Mouse (Mus musculus) embryonic facial prominence, embryonic 11.5 days (tissue): ENCODE data around the gene Gpx7. TPM values are rescaled to one million over a fixed set of nuclear protein-coding genes. Genes with fewer than 3 reads are reported as not detected.
"Not testable (repeated sequence)": the region's sequence is repeated elsewhere in the genome, so short reads cannot be mapped to it uniquely, and the experiment has no call there.

ENCODE experiments used
- ATAC-seq: fragments of 200-750 bp; cut with Nextera tagmentation; replicated peaks from 2 replicates; pipeline ENCODE4 v1.8.0; 2017; ENCODE audit warnings: low read depth; ENCODE audit not compliant: insufficient number of reproducible peaks, low FRiP score, low TSS enrichment
- DNase-seq: peaks from one replicate; pipeline ENCODE4 v3.0.0-alpha.2; 2015; ENCODE audit warnings: low spot score
- H3K27ac ChIP-seq: fragments of 300-500 bp; sonication (generic); replicated peaks from 2 replicates; pipeline ENCODE4 v1.5.1; 2014; ENCODE audit warnings: mild to moderate bottlenecking, low read depth, low read length, control low read depth
- H3K27me3 ChIP-seq: fragments of 300-500 bp; sonication (generic); 2 replicates; pipeline ENCODE4 v1.6.1; 2014; ENCODE audit warnings: mild to moderate bottlenecking, low read length, moderate library complexity, mixed read lengths; ENCODE audit not compliant: control insufficient read depth, insufficient read depth
- H3K36me3 ChIP-seq: fragments of 300-500 bp; sonication (generic); replicated peaks from 2 replicates; pipeline ENCODE4 v1.6.1; 2014; ENCODE audit warnings: low read depth, mild to moderate bottlenecking, low read length, moderate library complexity, mixed read lengths; ENCODE audit not compliant: control insufficient read depth, insufficient read depth
- H3K4me1 ChIP-seq: fragments of 300-500 bp; sonication (generic); 2 replicates; pipeline ENCODE4 v1.6.1; 2014; ENCODE audit warnings: low read length, mixed read lengths; ENCODE audit not compliant: control insufficient read depth, insufficient read depth
- H3K4me2 ChIP-seq: fragments of 300-500 bp; sonication (generic); 2 replicates; pipeline ENCODE4 v1.6.1; 2014; ENCODE audit warnings: low read depth, mild to moderate bottlenecking, control low read depth, low read length, moderate library complexity
- H3K4me3 ChIP-seq: fragments of 300-500 bp; sonication (generic); 2 replicates; pipeline ENCODE4 v1.5.1; 2014; ENCODE audit warnings: low read depth, low read length, control low read depth
- H3K9ac ChIP-seq: fragments of 300-500 bp; sonication (generic); replicated peaks from 2 replicates; pipeline ENCODE4 v1.6.1; 2014; ENCODE audit warnings: mild to moderate bottlenecking, control low read depth, low read length
- H3K9me3 ChIP-seq: fragments of 300-500 bp; sonication (generic); replicated peaks from 2 replicates; pipeline ENCODE4 v1.6.1; 2016; ENCODE audit warnings: mild to moderate bottlenecking, low read length, inconsistent platforms, mixed read lengths; ENCODE audit not compliant: control insufficient read depth
- WGBS: fragments of 180-500 bp; shearing (Covaris S2); extraction: QIAGEN DNeasy Blood & Tissue Kit; methylation state at CpG from one replicate; pipeline ENCODE4 v1.1.7; 2014; 5-methylcytosine and 5-hydroxymethylcytosine counted together
- polyA plus RNA-seq: library from polyadenylated mRNA; unstranded; fragments of >200 nt; fragmentation: Nextera tagmentation; extraction: Ambion mirVana; gene quantifications from 2 replicates; pipeline ENCODE4 v1.2.1, GENCODE M21; 2014

Gene Gpx7
- polyA plus RNA-seq, 1 experiment from 2014 or later: 44.9 TPM

GRCm38 (mm10) chr4:108357458-108357857 lies 49.3 kb downstream of the Gpx7 start:
- Histone ChIP-seq H3K36me3 (no peaks in the 10 kb centered on the region), H3K27ac (no peak overlapping the region), H3K9ac (no peak overlapping the region), H3K4me2 (no peak overlapping the region), H3K4me3 (no peak overlapping the region), H3K27me3 (no peaks in the 10 kb centered on the region), H3K9me3 (no peaks in the 10 kb centered on the region), H3K4me1 (peaks cover 4% of the 10 kb centered on the region)
- DNase-seq: no peak
- WGBS: 89% methylated on average over 8 of the region's 8 CpGs
- ATAC-seq: no peak

DNA sequence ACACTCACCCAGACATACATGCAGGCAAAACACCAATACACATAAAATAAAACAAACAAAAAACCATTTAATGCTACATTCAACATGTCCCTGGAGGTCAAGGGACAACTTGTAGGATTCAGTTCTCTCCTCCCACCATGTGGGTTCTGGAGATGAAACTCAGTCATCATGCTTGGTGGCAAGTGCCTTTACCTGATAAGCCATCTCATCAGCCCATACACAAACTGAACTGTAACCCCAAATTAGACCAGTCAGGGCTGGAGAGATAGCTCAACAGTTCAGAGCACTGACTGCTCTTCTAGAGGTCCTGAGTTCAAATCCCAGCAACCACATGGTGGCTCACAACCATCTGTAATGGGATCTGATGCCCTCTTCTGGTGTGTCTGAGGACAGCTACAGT lies 53.2 kb downstream of the Gpx7 start:
- H3K36me3 ChIP-seq, H3K4me1 ChIP-seq, H3K9me3 ChIP-seq, ATAC-seq, H3K4me3 ChIP-seq, H3K27me3 ChIP-seq, DNase-seq, H3K27ac ChIP-seq, H3K4me2 ChIP-seq, H3K9ac ChIP-seq: not testable (repeated sequence)

DNA sequence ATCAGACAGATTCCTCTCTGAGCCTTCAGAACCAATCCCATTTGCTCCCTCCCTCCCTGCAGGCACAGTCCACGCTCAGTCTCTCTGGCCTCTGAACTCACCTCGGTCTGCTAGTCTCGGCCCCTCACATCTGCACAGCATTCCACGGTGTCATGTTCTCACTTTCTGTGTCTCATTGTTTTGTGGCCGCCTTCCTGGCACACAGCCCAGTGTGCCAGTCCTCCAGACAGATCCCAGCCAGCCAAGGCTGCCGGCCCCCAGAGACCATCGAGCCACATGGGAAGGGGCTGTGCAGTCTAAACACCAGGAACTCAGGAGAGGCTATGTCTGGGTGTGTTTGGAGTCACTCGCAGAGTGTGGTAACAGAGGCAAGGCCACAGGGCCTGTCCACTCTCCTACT lies 55.9 kb downstream of the Gpx7 start:
- peaks cover 16% of the 10 kb centered on the region for H3K4me1 ChIP-seq
- no peaks in the 10 kb centered on the region for H3K36me3 ChIP-seq
- peak overlapping the region; percentile 0; the same call in 1 of the 2 replicates for H3K9ac ChIP-seq

More for the DNA sequence above, 55.9 kb downstream of the Gpx7 start:
- Histone ChIP-seq H3K27me3 (no peaks in the 10 kb centered on the region), H3K27ac (peak overlapping the region; percentile 57), H3K9me3 (no peaks in the 10 kb centered on the region), H3K4me2 (no peak overlapping the region), H3K4me3 (no peak overlapping the region)
- 3% methylated on average over 8 of the region's 8 CpGs for WGBS
- peak; percentile 90 for ATAC-seq
- peak; percentile 89 for DNase-seq

Other genes starting within 250 kb of the Gpx7 start
- gene Echdc2, start 241.5 kb downstream of the Gpx7 start, polyA plus RNA-seq: 24.4 and 25.3 TPM in 2 replicates
- gene Zyg11a, start 188.9 kb downstream of the Gpx7 start, polyA plus RNA-seq: 0.11 TPM in 1 of 2 replicates, not detected in the other
- 14.0 TPM in 2 replicates for gene Zyg11b, start 105.9 kb downstream of the Gpx7 start, polyA plus RNA-seq
- gene Coa7, start 78.8 kb downstream of the Gpx7 start, polyA plus RNA-seq: 53.7 and 57.0 TPM in 2 replicates
- gene Shisal2a, start 23.6 kb downstream of the Gpx7 start, polyA plus RNA-seq: 8.5 and 10.2 TPM in 2 replicates
- gene Tut4, start 52.5 kb upstream of the Gpx7 start, polyA plus RNA-seq: 94.6 and 110 TPM in 2 replicates
- gene Prpf38a, start 172.4 kb upstream of the Gpx7 start, polyA plus RNA-seq: 126 and 138 TPM in 2 replicates
- gene Orc1, start 172.5 kb upstream of the Gpx7 start, polyA plus RNA-seq: 17.6 and 21.1 TPM in 2 replicates
- 22.1 and 28.4 TPM in 2 replicates for gene Cc2d1b, start 213.0 kb upstream of the Gpx7 start, polyA plus RNA-seq